Mouse (Mus musculus) liver, embryonic 14.5 days (tissue): ENCODE measurements around the gene Snrpe.

Source experiments
- CTCF ChIP-seq: IDR thresholded peaks from 2 replicates; pipeline ENCODE4 v1.5.1; 2016; ENCODE audit warnings: antibody characterized with exemption, low read depth, control low read depth
- EP300 ChIP-seq: IDR thresholded peaks from 2 replicates; pipeline ENCODE4 v1.6.1; 2016; ENCODE audit warnings: antibody characterized with exemption, low read depth

- no peak for TF ChIP-seq CTCF
- no peak; the same call in 1 of the 2 replicates for TF ChIP-seq EP300
These were observed 8.2 kb upstream of the Snrpe start for GRCm38 (mm10) chr1:133618311-133618710.
